Mouse (Mus musculus) granulocyte monocyte progenitor cell, adult 5-6 weeks (primary cell): ENCODE data around the gene Atr. TPM values are rescaled to one million over a fixed set of nuclear protein-coding genes. Genes with fewer than 3 reads are reported as not detected.
A peak's percentile ranks its signal among the peaks of the same experiment; 100 is the strongest.
"Not testable (repeated sequence)": the region's sequence is repeated elsewhere in the genome, so short reads cannot be mapped to it uniquely, and the experiment has no call there.

Experiments
- ATAC-seq: replicated peaks from 2 replicates; pipeline ENCODE4 v1.8.0; 2016; ENCODE audit warnings: mild to moderate bottlenecking, moderate TSS enrichment, inconsistent platforms; ENCODE audit not compliant: poor library complexity, severe bottlenecking
- total RNA-seq, 2 experiments: library from RNA; stranded (forward) in 1 of 2; stranded (reverse) in 1 of 2; fragments of 200-712, 200-1000 nt in 1 of 2; fragments of >200 nt in 1 of 2; fragmentation: Nextera tagmentation in 1 of 2; gene quantifications; 2 replicates each; pipeline ENCODE4 v1.2.3; 2014 to 2017

The Atr gene
- total RNA-seq, 2 experiments from 2014 or later: 34.6 to 48.0 TPM

- no peak for ATAC-seq
These were observed 25.4 kb downstream of the Atr start for GRCm38 (mm10) chr9:95882751-95883150.

DNA sequence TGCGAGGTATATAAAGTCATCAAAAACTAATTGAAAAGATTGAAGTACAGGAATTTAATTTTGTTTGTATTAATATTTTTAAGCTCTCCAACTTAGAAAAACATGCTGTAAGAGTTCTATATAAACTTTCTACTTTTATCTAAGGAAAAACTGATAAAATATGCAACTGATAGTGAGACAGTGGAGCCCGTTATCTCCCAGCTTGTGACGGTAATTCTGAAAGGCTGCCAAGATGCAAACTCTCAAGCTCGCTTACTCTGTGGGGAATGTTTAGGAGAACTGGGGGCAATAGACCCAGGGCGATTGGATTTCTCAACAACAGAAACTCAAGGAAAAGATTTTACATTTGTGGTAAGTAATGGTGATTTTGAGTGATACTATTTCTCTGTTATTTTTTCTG lies 40.0 kb downstream of the Atr start:
- ATAC-seq: no peak

DNA sequence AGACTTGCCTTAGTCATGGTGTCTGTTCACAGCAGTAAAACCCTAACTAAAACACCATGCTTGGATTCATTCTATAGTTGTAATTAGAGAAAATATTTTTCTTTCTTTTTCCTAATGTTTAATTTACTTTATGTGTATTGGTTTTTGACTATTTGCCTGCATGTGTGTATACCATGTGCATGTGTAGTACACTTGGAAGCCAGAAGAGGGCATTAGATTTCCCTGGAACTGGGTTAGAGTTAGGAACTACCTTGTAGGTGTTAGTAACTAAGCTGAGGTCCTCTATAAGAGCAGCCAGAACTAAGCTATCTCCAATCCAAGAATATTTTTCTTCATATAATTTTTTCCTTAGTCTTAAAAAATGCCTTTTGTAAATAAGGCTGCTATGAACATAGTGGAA lies 75.5 kb downstream of the Atr start:
- ATAC-seq: no peak

DNA sequence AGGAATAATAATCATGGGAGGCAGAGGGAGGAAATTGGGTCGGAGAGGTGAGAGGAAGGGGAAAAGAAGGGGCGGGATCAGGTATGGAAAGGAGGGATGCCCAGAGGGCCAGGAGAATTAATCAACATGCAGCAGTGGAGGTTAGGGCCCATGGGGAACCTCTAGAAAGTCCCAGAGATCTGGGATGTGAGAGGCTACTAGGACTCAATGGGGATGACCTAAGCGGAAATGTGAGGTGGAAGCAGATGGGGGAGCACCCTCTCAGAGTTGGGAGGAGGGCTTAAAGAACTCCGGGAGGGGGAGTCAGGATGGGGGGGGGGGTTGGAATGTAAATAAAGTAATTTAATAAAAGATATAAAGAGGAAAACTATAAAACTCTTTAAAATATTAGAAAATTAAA lies 96.3 kb downstream of the Atr start:
- ATAC-seq: no peak

GRCm38 (mm10) chr9:95954226-95954584 lies 96.8 kb downstream of the Atr start:
- peak; percentile 9; the same call in 1 of the 2 replicates for ATAC-seq

- ATAC-seq: peak; percentile 99
These were observed 97.4 kb downstream of the Atr start, which contains the start of gene Xrn1 for GRCm38 (mm10) chr9:95954585-95955461. Gene Xrn1 (plus strand): TSS chr9:95954760.

DNA sequence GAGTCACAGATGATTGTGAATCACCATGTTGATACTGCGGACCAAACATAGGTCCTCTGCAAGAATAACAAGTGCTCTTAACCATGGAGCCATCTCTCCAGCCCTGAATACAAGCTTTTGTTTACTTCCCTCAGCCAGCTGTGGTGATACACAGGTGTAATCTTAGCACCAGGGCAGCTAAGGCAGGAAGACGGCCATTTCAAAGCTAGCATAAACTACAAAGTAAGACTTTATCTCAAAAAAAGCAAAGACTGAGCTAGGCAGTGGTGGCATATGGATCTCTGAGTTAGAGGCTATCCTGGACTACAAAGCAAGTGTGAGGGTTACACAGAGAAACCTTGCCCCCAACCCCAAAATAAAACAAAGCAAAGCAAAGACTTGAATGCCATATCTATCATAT lies 100.2 kb downstream of the Atr start:
- ATAC-seq: no peak

DNA sequence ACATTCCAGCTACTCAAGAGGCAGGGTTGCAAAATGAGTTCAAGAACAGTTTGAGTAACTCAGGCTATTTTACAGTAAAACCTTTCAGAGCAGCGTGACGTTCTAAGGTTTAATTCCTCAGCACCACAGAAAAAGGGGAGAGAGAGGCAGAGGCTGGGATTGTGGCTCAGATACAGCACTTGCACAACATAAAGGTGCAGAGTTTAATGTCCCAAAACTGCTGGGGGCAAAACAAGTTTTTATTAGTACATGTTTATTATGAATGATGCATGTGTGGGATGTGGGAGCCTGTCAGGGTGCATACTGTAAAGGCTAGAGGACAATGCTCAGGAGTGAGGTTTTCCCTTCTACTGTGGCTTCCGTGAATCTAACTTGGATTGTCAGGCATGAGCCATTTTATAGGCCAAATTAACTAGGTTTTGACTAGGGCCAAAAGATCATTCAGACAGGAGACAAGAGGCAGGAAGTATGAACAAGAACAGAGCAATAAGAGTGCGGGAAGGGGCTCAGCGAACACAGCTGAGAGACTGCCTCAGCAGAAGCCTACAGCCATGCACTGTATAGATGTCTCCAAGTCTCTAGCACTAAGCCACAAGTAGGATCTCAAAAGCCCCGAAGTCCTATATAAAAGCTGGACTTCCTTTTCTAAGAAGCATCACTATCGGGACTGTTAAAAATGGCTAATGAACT lies 100.8 kb downstream of the Atr start:
- ATAC-seq: no peak

GRCm38 (mm10) chr9:95958731-95959105 lies 101.3 kb downstream of the Atr start:
- not testable (repeated sequence) for ATAC-seq

- no peak for ATAC-seq
These were observed 101.8 kb downstream of the Atr start for GRCm38 (mm10) chr9:95959246-95959645.

GRCm38 (mm10) chr9:95959732-95960428 lies 102.5 kb downstream of the Atr start:
- ATAC-seq: no peak

GRCm38 (mm10) chr9:95961058-95961457 lies 103.7 kb downstream of the Atr start:
- no peak for ATAC-seq

DNA sequence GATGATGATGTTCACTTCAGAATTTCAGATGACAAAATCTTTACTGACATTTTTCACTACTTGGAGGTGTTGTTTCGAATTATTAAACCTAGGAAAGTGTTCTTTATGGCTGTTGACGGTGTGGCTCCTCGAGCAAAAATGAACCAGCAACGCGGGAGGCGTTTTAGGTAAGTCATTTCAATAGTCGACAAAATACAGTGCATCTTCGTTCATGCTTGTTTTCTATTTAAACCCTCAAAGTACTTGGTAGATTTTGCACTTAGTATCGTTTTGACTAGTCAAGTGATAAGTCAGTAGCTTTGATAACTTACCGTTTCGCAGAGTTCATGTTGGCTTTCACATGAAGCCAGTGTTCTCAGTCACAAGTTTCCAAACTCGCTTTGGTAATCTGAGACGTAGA lies 106.6 kb downstream of the Atr start:
- no peak for ATAC-seq

DNA sequence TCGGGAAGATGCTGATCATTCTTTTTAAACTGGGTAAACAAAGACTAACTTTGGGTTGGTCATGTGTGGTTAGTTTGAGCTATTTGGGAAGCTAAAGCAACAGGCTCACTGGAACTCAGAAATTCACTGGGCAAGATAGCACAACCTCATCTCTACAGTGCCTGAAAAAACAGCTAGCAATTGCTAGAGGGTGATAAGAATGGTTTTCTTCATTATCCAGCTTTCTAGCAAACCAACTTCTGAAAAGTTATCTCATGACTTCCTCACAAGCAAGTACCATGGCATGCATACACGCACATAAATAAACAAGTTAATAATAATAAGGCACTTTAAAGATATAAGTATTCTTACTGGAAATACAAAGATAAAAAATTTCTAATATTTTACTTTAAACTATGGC lies 120.9 kb downstream of the Atr start:
- no peak for ATAC-seq

- ATAC-seq: no peak
These were observed 122.5 kb downstream of the Atr start for GRCm38 (mm10) chr9:95979896-95980295.

DNA sequence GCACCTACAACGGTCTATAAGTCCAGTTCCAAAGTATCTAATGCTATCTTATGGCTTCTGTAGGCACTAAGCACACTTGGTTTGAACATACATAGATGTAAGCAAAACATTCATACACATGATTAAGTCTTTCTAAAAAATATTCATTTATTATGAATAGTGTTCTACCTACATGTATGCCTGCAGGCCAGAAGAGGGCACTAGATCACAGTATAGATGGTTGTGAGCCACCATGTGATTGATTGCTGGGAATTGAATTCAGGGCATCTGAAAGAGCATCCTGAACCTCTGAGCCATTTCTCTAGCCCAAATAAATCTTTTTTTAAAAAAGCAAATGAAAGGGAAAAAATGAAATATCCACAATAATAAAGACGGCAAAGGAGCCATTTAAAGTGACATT lies 134.9 kb downstream of the Atr start:
- ATAC-seq: no peak

Other genes with a start within 250 kb of the Atr start
- not detected in 2 replicates for gene Pcolce2, start 220.0 kb upstream of the Atr start, total RNA-seq (2014; fragmentation: Nextera tagmentation)
- not detected in 2 replicates for gene Pcolce2, start 220.0 kb upstream of the Atr start, total RNA-seq (2017)
- gene Trpc1, start 107.2 kb upstream of the Atr start, total RNA-seq (2014; fragmentation: Nextera tagmentation): not detected in 2 replicates
- not detected in 2 replicates for gene Trpc1, start 107.2 kb upstream of the Atr start, total RNA-seq (2017)
- gene Pls1, start 12.3 kb upstream of the Atr start, total RNA-seq (2014; fragmentation: Nextera tagmentation): not detected in 2 replicates
- not detected in 2 replicates for gene Pls1, start 12.3 kb upstream of the Atr start, total RNA-seq (2017)
- gene Xrn1, start 97.2 kb downstream of the Atr start, total RNA-seq (2014; fragmentation: Nextera tagmentation): 29.8 and 41.5 TPM in 2 replicates
- gene Xrn1, start 97.2 kb downstream of the Atr start, total RNA-seq (2017): 19.4 and 22.7 TPM in 2 replicates